Mouse (Mus musculus): ENCODE data around the gene Phlpp2. TPM values are rescaled to one million over a fixed set of nuclear protein-coding genes. Genes with fewer than 3 reads are reported as not detected.

The Phlpp2 gene
- total and polyA plus RNA-seq, 3 experiments = 1.7 to 5.9 TPM; not detected in 1

DNA sequence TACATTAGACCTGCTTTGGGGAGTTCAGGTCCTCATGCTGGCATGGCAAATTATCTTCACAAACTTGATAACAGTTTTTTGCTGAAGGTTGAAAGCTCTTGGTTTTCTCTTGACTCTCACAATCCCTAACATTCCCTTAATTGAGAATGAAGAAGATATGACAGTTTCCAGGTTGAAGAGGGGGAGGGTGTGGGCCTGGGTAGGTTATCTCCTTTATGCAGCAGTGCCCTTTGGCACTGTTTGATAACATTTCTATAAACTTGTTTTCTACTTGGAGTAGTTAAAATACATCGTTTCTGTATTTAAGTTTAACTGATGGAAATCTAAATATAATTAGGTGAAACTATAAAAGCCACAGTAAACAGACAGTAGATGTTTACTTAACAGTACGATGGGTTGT lies 3.5 kb upstream of the Phlpp2 start (continued):
- no peak for TF ChIP-seq ZKSCAN1 (IDR thresholded peaks at IDR 0.05; ENCODE audit: low read depth, low read length)
- TF ChIP-seq MEF2A (IDR thresholded peaks at IDR 0.05; ENCODE audit: extremely low read depth, insufficient replicate concordance, low read depth, low read length, poor library complexity, severe bottlenecking) = peak; percentile 67; the same call in 1 of the 2 replicates
- peak; percentile 37; the same call in 1 of the 2 replicates for TF ChIP-seq ZNF384 (IDR thresholded peaks at IDR 0.05; ENCODE audit: low read depth, low read length)
- no peak for TF ChIP-seq MYC (IDR thresholded peaks at IDR 0.05; ENCODE audit: low read depth, low read length)
- no peak for TF ChIP-seq MAX (IDR thresholded peaks at IDR 0.05; ENCODE audit: low read length)
- TF ChIP-seq CHD1 (IDR thresholded peaks at IDR 0.05; ENCODE audit: low read depth, low read length) = no peak
- TF ChIP-seq TAL1 (IDR thresholded peaks at IDR 0.05; ENCODE audit: low read length) = peak; percentile 85
- TF ChIP-seq UBTF (IDR thresholded peaks at IDR 0.05; ENCODE audit: borderline replicate concordance, insufficient read depth, low read depth, low read length) = no peak
- no peak for TF ChIP-seq MAZ (IDR thresholded peaks at IDR 0.05; ENCODE audit: low read depth, low read length)
- no peak for TF ChIP-seq KAT2A (conservative IDR thresholded peaks at IDR 0.05; ENCODE audit: low read depth, low read length)
- no peak for TF ChIP-seq ZMIZ1 (IDR thresholded peaks at IDR 0.05; ENCODE audit: low read depth, low read length)
- TF ChIP-seq RAD21 (IDR thresholded peaks at IDR 0.05; ENCODE audit: low read depth, low read length) = no peak
- TF ChIP-seq HCFC1 (IDR thresholded peaks at IDR 0.05; ENCODE audit: low read depth, low read length) = 0 out of 2 replicates have a peak, but pooled peaks have one; percentile 23
- TF ChIP-seq BHLHE40 (IDR thresholded peaks at IDR 0.05; ENCODE audit: borderline replicate concordance, low read depth, low read length) = peak; percentile 24; the same call in 1 of the 2 replicates
- TF ChIP-seq POLR2AphosphoS5 (IDR thresholded peaks at IDR 0.05; ENCODE audit: borderline replicate concordance, low read depth, low read length) = no peak
- no peak for TF ChIP-seq POLR2A (IDR thresholded peaks at IDR 0.05; ENCODE audit: control insufficient read depth in 1 of 2, insufficient read depth in 1 of 2, low read depth in 1 of 2, low read length in 2 of 2, poor library complexity in 1 of 2)
- no peak for TF ChIP-seq USF2 (IDR thresholded peaks at IDR 0.05; ENCODE audit: borderline replicate concordance in 1 of 2, insufficient read depth in 1 of 2, low read depth in 1 of 2, low read length in 2 of 2)
- TF ChIP-seq E2F4 (IDR thresholded peaks at IDR 0.05; ENCODE audit: borderline replicate concordance, low read depth, low read length) = no peak

DNA sequence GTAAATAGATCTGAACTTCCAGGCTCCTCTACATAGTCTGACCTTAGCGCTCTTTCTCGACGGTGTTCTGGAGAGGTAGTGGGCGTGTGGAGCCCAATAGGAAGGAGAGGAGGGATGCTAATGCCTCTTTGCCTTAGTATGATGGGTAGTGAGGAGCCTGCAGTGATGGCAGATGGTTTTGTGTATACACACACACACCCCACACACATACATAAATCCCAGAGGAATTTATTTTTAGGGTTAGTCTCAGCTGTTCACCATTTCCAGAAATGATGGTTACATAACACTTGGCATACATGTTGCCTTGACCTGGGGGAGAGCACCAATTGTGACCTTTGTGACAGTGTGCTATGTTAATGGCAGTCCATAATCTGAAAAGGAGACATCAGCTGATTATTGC lies 2.8 kb upstream of the Phlpp2 start:
- no peak for TF ChIP-seq TCF12 (IDR thresholded peaks at IDR 0.05; ENCODE audit: low read depth, low read length)
- TF ChIP-seq HCFC1 (IDR thresholded peaks at IDR 0.05; ENCODE audit: low read depth, low read length) = no peak
- no peak for TF ChIP-seq RAD21 (IDR thresholded peaks at IDR 0.05; ENCODE audit: low read depth, low read length)
- TF ChIP-seq MAX (IDR thresholded peaks at IDR 0.05; ENCODE audit: low read length) = no peak
- no peak for TF ChIP-seq MAZ (IDR thresholded peaks at IDR 0.05; ENCODE audit: low read depth, low read length)
- TF ChIP-seq ZMIZ1 (IDR thresholded peaks at IDR 0.05; ENCODE audit: low read depth, low read length) = no peak
- no peak for TF ChIP-seq ELF1 (IDR thresholded peaks at IDR 0.05; ENCODE audit: low read depth, low read length)
- no peak for TF ChIP-seq USF2 (IDR thresholded peaks at IDR 0.05; ENCODE audit: borderline replicate concordance in 1 of 2, insufficient read depth in 1 of 2, low read depth in 1 of 2, low read length in 2 of 2)
- H3K9me3 ChIP-seq (replicated peaks; ENCODE audit: insufficient read depth, low read length) = no peaks in the 10 kb centered on the region
- no peak overlapping the region for H3K9ac ChIP-seq (ENCODE audit: control insufficient read depth, low read depth, low read length, poor library complexity, severe bottlenecking)
- DNase-seq (ENCODE audit: low read depth, low spot score) = no peak
- peaks cover 16 to 20% of the 10 kb centered on the region in 2 experiments for H3K4me1 ChIP-seq (ENCODE audit: control insufficient read depth in 1 of 2, insufficient read depth in 2 of 2, low read length in 2 of 2)
- peak overlapping the region; percentile 62 for H3K27ac ChIP-seq (ENCODE audit: control insufficient read depth, low read depth, low read length)
- H3K4me3 ChIP-seq (ENCODE audit: control insufficient read depth in 1 of 2, insufficient read depth in 1 of 2, low read depth in 2 of 2, low read length in 2 of 2) = no peak overlapping the region
- peaks cover 9 to 36% of the 10 kb centered on the region in 2 experiments for H3K36me3 ChIP-seq (ENCODE audit: control insufficient read depth in 1 of 2, insufficient read depth in 2 of 2, low read length in 2 of 2)
- no peaks in the 10 kb centered on the region for H3K27me3 ChIP-seq (ENCODE audit: control insufficient read depth in 1 of 2, insufficient read depth in 2 of 2, low read length in 2 of 2)
- peaks cover 4% of the 10 kb centered on the region; the same call in 1 of the 2 replicates for H3K79me2 ChIP-seq (ENCODE audit: control insufficient read depth, insufficient read depth, low read length, poor library complexity)
